Mouse (Mus musculus): ENCODE results near the gene Pkn2. TPM values are rescaled to one million over a fixed set of nuclear protein-coding genes. Genes with fewer than 3 reads are reported as not detected.
A peak's percentile ranks its signal among the peaks of the same experiment; 100 is the strongest.

The Pkn2 gene
- total and polyA plus RNA-seq, 3 experiments = 33.5 to 38.8 (median 34.7) TPM

- no peak for DNase-seq (ENCODE audit: low read depth, low spot score)
- Histone ChIP-seq H3K36me3 (ENCODE audit: control insufficient read depth in 1 of 2, insufficient read depth in 2 of 2, low read length in 2 of 2) (peaks cover 11 to 31% of the 10 kb centered on the region in 2 experiments), H3K4me3 (ENCODE audit: control insufficient read depth in 1 of 2, insufficient read depth in 1 of 2, low read depth in 2 of 2, low read length in 2 of 2) (peak overlapping the region in 1 of 2 experiments; percentile 27; a peak in 1 of 4 replicates), H3K79me2 (ENCODE audit: control insufficient read depth, insufficient read depth, low read length, poor library complexity) (peaks cover 24% of the 10 kb centered on the region), H3K9me3 (replicated peaks; ENCODE audit: insufficient read depth, low read length) (no peaks in the 10 kb centered on the region), H3K27ac (ENCODE audit: control insufficient read depth, low read depth, low read length) (no peak overlapping the region), H3K9ac (ENCODE audit: control insufficient read depth, low read depth, low read length, poor library complexity, severe bottlenecking) (no peak overlapping the region), H3K4me1 (ENCODE audit: control insufficient read depth in 1 of 2, insufficient read depth in 2 of 2, low read length in 2 of 2) (peaks cover 12 to 17% of the 10 kb centered on the region in 2 experiments), H3K27me3 (ENCODE audit: control insufficient read depth in 1 of 2, insufficient read depth in 2 of 2, low read length in 2 of 2) (no peaks in the 10 kb centered on the region)
- TF ChIP-seq ELF1 (IDR thresholded peaks at IDR 0.05; ENCODE audit: low read depth, low read length) (no peak), ZNF384 (IDR thresholded peaks at IDR 0.05; ENCODE audit: low read depth, low read length) (peak; percentile 87)
Observed at GRCm38 (mm10) chr3:142855961-142856472, 25.8 kb downstream of the Pkn2 start.

GRCm38 (mm10) chr3:142852911-142853310 lies 28.9 kb downstream of the Pkn2 start:
- Histone ChIP-seq H3K27me3 (ENCODE audit: control insufficient read depth in 1 of 2, insufficient read depth in 2 of 2, low read length in 2 of 2) (no peaks in the 10 kb centered on the region), H3K4me1 (ENCODE audit: control insufficient read depth in 1 of 2, insufficient read depth in 2 of 2, low read length in 2 of 2) (peaks cover 10 to 16% of the 10 kb centered on the region in 2 experiments), H3K9ac (ENCODE audit: control insufficient read depth, low read depth, low read length, poor library complexity, severe bottlenecking) (no peak overlapping the region), H3K9me3 (replicated peaks; ENCODE audit: insufficient read depth, low read length) (no peaks in the 10 kb centered on the region), H3K36me3 (ENCODE audit: control insufficient read depth in 1 of 2, insufficient read depth in 2 of 2, low read length in 2 of 2) (peaks cover 19 to 24% of the 10 kb centered on the region in 2 experiments), H3K4me3 (ENCODE audit: control insufficient read depth in 1 of 2, insufficient read depth in 1 of 2, low read depth in 2 of 2, low read length in 2 of 2) (no peak overlapping the region), H3K27ac (ENCODE audit: control insufficient read depth, low read depth, low read length) (no peak overlapping the region), H3K79me2 (ENCODE audit: control insufficient read depth, insufficient read depth, low read length, poor library complexity) (peaks cover 19% of the 10 kb centered on the region)
- no peak for TF ChIP-seq ZNF384 (IDR thresholded peaks at IDR 0.05; ENCODE audit: low read depth, low read length)
- TF ChIP-seq NELFE (IDR thresholded peaks at IDR 0.05; ENCODE audit: low read depth, low read length) = no peak
- TF ChIP-seq KAT2A (conservative IDR thresholded peaks at IDR 0.05; ENCODE audit: low read depth, low read length) = no peak
- no peak for TF ChIP-seq USF2 (IDR thresholded peaks at IDR 0.05; ENCODE audit: borderline replicate concordance in 1 of 2, insufficient read depth in 1 of 2, low read depth in 1 of 2, low read length in 2 of 2)
- no peak for TF ChIP-seq CHD2 (IDR thresholded peaks at IDR 0.05; ENCODE audit: low read length)
- no peak for TF ChIP-seq TAL1 (IDR thresholded peaks at IDR 0.05; ENCODE audit: low read length)
- TF ChIP-seq MYC (IDR thresholded peaks at IDR 0.05; ENCODE audit: low read depth, low read length) = no peak
- no peak for TF ChIP-seq CTCF (IDR thresholded peaks at IDR 0.05 in 2 of 3, conservative IDR thresholded peaks at IDR 0.05 in 1 of 3; ENCODE audit: control insufficient read depth in 1 of 3, insufficient read depth in 1 of 3, low read depth in 2 of 3, low read length in 3 of 3, poor library complexity in 1 of 3, severe bottlenecking in 1 of 3)
- no peak for TF ChIP-seq SMC3 (IDR thresholded peaks at IDR 0.05; ENCODE audit: low read depth, low read length)
- no peak for TF ChIP-seq MAZ (IDR thresholded peaks at IDR 0.05; ENCODE audit: low read depth, low read length)
- no peak for DNase-seq (ENCODE audit: low read depth, low spot score)

GRCm38 (mm10) chr3:142851631-142852030 lies 30.2 kb downstream of the Pkn2 start:
- H3K36me3 ChIP-seq (ENCODE audit: control insufficient read depth in 1 of 2, insufficient read depth in 2 of 2, low read length in 2 of 2) = peaks cover 18 to 19% of the 10 kb centered on the region in 2 experiments
- H3K9ac ChIP-seq (ENCODE audit: control insufficient read depth, low read depth, low read length, poor library complexity, severe bottlenecking) = no peak overlapping the region
- DNase-seq (ENCODE audit: low read depth, low spot score) = peak; percentile 23
- no peak overlapping the region for H3K4me3 ChIP-seq (ENCODE audit: control insufficient read depth in 1 of 2, insufficient read depth in 1 of 2, low read depth in 2 of 2, low read length in 2 of 2)
- TF ChIP-seq KAT2A (conservative IDR thresholded peaks at IDR 0.05; ENCODE audit: low read depth, low read length) (no peak), E2F4 (IDR thresholded peaks at IDR 0.05; ENCODE audit: borderline replicate concordance, low read depth, low read length) (no peak), MYC (IDR thresholded peaks at IDR 0.05; ENCODE audit: low read depth, low read length) (no peak), MAX (IDR thresholded peaks at IDR 0.05; ENCODE audit: low read length) (no peak), ZMIZ1 (IDR thresholded peaks at IDR 0.05; ENCODE audit: low read depth, low read length) (no peak), CHD2 (IDR thresholded peaks at IDR 0.05; ENCODE audit: low read length) (no peak), ETS1 (IDR thresholded peaks at IDR 0.05; ENCODE audit: low read depth, low read length) (no peak), ELF1 (IDR thresholded peaks at IDR 0.05; ENCODE audit: low read depth, low read length) (no peak), MXI1 (IDR thresholded peaks at IDR 0.05; ENCODE audit: low read depth, low read length) (no peak; the same call in 1 of the 2 replicates), MYB (IDR thresholded peaks at IDR 0.05; ENCODE audit: low read depth, low read length) (no peak), JUND (IDR thresholded peaks at IDR 0.05; ENCODE audit: low read depth, low read length) (no peak), MEF2A (IDR thresholded peaks at IDR 0.05; ENCODE audit: extremely low read depth, insufficient replicate concordance, low read depth, low read length, poor library complexity, severe bottlenecking) (no peak), ZKSCAN1 (IDR thresholded peaks at IDR 0.05; ENCODE audit: low read depth, low read length) (no peak), TBP (IDR thresholded peaks at IDR 0.05; ENCODE audit: low read depth, low read length) (no peak), POLR2AphosphoS2 (IDR thresholded peaks at IDR 0.05; ENCODE audit: low read length) (no peak), GABPA (IDR thresholded peaks at IDR 0.05; ENCODE audit: low read depth, low read length) (no peak), BHLHE40 (IDR thresholded peaks at IDR 0.05; ENCODE audit: borderline replicate concordance, low read depth, low read length) (no peak), HCFC1 (IDR thresholded peaks at IDR 0.05; ENCODE audit: low read depth, low read length) (no peak)
- H3K79me2 ChIP-seq (ENCODE audit: control insufficient read depth, insufficient read depth, low read length, poor library complexity) = peaks cover 14% of the 10 kb centered on the region
- no peaks in the 10 kb centered on the region for H3K9me3 ChIP-seq (replicated peaks; ENCODE audit: insufficient read depth, low read length)
- H3K4me1 ChIP-seq (ENCODE audit: control insufficient read depth in 1 of 2, insufficient read depth in 2 of 2, low read length in 2 of 2) = peaks cover 5 to 10% of the 10 kb centered on the region in 2 experiments
- H3K27ac ChIP-seq (ENCODE audit: control insufficient read depth, low read depth, low read length) = no peak overlapping the region
- H3K27me3 ChIP-seq (ENCODE audit: control insufficient read depth in 1 of 2, insufficient read depth in 2 of 2, low read length in 2 of 2) = no peaks in the 10 kb centered on the region

All from MEL (cell line).